Mouse (Mus musculus): ENCODE results near the gene Gm49403.

GRCm38 (mm10) chr19:8895397-8895960, 11.7 kb downstream of the Gm49403 start:
- TF ChIP-seq CTCF (IDR thresholded peaks at IDR 0.05; ENCODE audit: borderline replicate concordance, insufficient read depth, low read length) (no peak), POLR2A (IDR thresholded peaks at IDR 0.05; ENCODE audit: low read depth, low read length) (no peak)
